Mouse (Mus musculus) hematopoietic stem cell, adult 5-6 weeks (primary cell): ENCODE data around the gene Slc29a4. TPM values are rescaled to one million over a fixed set of nuclear protein-coding genes. Genes with fewer than 3 reads are reported as not detected.

Experiments
- ATAC-seq, 2 experiments: fragments of 125-278 bp in 1 of 2; replicated peaks in 1 of 2; 2 replicates each; pipeline ENCODE4 v1.8.0; 2016 to 2017; ENCODE audit warnings: inconsistent platforms in 2 of 2, mild to moderate bottlenecking in 2 of 2, moderate number of reproducible peaks in 2 of 2, low read depth in 1 of 2, moderate TSS enrichment in 1 of 2; ENCODE audit not compliant: low FRiP score in 2 of 2, poor library complexity in 2 of 2, severe bottlenecking in 2 of 2, insufficient read depth in 1 of 2, low TSS enrichment in 1 of 2
- total RNA-seq: library from RNA; stranded (forward); fragments of 172-1452, 232-1000 nt; gene quantifications from 2 replicates; pipeline ENCODE4 v1.2.3, GENCODE M21; 2017

Gene Slc29a4
- total RNA-seq, 1 experiment from 2014 or later, result not detected

DNA sequence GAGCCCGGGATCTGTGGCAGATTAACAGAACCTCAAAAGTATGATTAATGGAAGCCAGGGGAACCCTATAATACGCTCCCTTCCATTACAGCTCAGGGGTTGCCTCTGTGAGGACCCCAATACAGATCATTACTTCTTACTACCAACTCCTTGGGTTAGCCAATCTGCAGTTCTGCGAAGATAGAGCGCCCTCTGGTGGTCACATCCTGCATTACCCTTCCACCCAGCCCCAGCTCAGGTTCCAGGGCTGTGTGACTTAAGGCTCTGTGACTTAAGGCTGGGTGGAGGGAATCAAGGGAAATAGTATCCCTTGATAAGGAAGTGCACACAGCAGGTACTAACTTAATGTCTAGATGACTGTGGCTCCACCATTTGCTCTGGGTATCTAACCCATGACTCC, 25.7 kb downstream of the Slc29a4 start:
- ATAC-seq, result peak; percentile 61 to 73; a peak in 3 of 4 replicates

DNA sequence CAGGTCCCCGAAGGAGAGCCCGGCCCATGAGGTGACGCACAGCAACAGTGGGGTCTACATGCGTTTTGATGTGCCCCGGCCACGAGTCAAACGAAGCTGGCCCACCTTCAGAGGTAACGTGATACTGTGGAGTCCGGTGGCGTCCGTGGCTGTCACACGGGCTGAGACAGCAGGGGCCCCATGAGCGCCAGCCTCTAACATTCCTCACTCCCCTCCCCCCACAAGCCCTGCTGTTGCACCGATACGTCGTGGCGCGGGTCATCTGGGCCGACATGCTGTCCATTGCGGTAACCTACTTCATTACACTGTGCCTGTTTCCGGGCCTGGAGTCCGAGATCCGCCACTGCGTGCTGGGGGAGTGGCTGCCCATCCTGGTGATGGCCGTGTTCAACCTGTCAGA, 26.2 kb downstream of the Slc29a4 start:
- ATAC-seq, result 0 out of 4 replicates have a peak, but pooled peaks of 1 of the 2 experiments have one; percentile 6

DNA sequence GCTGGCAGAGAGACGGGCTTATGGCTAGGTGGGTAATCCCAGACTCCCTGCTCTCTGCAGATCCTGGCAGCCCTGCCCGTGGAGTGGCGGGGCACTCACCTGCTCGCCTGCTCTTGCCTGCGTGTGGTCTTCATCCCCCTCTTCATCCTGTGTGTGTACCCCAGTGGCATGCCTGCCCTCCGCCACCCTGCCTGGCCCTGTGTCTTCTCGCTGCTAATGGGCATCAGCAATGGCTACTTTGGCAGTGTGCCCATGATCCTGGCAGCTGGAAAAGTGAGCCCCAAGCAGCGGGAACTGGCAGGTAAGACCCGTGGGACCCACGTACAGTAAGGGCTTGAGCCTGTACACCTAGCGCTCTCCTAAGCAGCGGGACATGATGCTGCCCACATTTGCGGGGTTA, 27.6 kb downstream of the Slc29a4 start:
- ATAC-seq, result no peak

DNA sequence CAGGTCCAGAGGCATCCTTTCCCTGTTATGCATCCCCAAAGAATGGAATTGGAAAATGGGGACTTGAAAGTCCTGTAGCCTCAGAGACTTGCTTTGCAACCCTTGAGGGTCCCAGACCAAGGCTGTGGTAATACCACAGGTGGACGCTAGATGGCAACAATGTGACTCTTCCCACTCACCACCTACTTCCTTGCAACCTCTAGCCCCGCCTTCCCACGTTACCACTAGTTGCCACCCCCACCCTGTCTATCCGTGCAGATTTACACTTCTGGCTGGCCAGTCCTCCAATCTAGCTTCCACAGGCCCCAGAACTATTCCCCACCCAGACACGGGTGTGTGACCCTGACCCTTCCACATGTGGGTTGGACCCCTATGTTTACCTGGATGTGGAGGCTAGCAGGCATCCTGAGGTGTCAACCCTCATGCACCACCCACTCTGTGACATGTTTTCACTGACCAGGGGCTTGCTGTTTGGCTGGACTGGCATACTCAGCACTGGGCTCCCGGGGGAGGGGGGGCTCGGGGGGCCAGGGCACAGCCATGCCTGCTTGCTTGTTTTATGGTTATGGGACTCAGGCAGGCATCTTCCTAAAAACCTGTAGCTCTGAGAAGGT, 31.3 kb downstream of the Slc29a4 start:
- peak; percentile 73 to 89 for ATAC-seq

DNA sequence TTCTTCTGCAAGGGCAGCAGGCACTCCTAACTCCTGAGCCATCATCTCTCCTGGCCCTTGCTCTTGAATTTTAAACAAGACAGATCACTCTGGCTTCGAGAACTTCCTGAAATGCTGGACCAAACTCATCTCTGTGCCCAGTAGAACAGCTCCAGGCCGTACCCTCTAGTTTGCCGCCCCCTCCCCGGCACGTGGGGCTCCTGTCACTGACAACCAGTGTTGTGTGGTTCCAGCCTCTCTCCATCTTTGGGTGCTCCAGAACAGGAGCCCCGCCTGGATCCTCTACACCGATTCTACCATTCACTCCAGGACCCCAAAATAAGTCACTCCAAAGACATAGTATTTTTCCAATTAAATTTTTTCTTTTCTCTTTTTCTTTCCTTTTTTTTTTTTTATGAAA, 32.0 kb downstream of the Slc29a4 start:
- ATAC-seq, result no peak

DNA sequence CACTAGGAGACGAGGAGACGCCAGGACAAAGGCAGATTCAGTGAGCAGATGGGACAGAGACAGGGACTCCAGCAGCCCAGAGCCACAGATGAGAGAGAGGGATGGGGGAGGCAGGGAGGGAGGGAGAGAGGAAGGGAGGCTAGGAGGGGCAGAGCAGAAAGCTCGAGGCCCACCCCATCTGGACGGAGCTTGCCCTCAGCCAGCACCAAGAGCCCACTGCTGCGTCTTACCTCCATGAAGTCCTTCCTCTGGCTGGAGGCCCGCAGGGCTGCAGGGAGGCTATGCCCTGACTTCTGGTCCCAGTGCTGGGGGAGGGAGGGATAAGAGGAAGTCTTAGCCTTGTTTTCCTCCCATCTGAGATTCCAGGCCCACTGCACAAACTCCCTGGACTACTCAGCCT, 34.4 kb downstream of the Slc29a4 start:
- no peak for ATAC-seq

DNA sequence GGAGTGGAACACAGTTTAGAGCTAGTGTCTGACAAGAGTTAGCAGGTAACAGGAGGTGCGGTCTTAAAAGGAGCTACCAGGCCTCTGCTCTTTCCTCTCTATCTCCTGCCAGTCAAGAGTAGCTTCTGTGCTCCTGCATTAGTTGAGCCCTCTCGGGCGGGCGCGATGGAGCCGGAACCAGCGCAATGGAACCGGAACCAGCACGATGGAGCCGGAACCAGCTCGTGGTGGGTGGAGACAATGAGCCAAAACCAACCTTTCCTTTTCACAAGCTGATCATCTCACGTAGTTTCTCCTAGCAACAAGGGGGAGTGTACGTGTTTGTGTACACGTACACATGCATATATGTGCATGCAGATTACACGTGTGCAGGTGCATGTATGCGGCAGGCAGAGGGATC, 36.0 kb downstream of the Slc29a4 start:
- no peak for ATAC-seq

DNA sequence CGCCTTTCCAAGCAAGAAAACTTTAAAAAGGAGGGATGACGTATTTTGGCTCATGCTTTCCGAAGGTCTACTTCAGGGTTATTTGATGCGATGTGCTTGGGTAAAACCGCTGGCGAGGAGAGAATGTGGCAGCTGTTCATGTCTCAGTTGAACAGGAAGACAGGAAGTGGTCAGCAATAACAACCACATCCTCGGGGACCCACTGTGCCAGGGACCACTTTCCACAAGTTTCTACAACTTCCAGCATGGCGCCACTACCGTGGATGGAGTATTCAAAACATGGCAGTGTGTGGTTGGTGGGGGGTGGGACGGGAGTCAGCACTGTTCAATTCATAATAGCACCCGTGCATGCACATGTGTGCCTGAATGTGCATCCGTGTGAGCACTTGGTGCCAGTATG, 38.0 kb downstream of the Slc29a4 start:
- no peak for ATAC-seq

DNA sequence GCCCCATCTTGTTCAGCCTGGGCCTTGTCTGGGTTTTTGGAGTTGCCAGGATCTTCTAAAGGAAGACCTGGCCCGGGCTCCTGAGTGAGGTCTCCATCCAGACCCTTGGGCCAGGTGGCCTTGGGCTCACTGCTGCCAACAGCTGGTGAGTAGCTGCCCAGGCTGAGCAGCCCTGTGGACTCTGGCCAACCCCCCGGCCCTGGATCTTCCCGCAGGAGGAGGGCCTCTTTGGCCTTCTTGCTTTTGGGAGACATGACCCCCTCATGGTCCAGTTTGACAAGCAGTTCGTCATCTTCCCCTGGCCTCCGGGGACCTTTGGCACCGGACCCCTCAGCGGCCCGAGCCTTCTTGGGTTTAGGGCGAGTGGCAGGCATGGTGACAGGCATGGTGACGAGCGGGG, 39.6 kb downstream of the Slc29a4 start:
- no peak for ATAC-seq

DNA sequence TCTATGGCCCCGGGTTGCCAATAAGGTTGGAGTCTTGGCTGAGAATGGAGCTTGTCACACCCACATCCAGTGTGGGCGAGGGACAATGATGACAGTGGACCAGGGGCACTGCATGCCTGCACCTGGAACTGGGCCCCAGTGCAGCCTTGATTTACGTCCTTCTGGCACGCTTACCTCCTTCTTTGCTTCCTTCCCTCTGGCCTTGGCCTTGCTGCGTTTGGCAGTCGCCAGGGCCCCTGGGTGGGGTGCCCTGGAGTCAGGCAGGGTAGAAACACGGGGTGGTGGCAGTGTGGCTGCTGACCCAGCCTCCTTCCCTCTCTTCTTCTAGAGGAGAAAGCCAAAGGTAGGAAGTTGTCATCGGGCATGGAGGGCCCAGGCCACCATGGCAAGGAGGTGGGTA, 47.6 kb downstream of the Slc29a4 start:
- ATAC-seq, result no peak

DNA sequence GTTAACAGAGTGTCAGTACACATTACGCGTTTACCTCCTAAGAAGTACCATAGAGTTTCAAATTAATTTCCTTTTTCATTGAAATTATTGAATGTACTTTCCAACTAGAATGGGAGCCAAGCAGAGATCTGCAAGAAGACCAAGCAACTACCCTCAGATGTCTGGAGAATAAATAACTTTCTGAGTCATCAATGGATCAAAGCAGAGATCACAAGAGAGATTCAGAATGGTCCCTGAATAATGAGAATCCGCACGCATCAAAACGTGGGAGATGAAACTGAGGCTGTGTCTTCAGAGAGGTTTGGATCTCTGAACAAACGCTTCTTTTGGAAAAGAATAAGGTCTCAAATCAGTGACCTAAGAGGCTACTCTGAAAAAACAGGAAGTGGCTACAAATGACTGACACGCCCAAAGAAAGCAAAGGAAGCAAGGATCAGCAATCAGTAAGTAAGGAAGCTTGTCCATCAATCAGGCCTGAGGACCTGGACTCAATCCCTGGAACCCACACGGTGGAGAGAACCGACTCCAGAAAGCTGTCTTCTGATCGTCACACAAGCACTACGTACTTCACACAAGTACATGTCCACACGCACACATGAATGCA, 54.8 kb downstream of the Slc29a4 start:
- no peak; a peak in 1 of 4 replicates for ATAC-seq

DNA sequence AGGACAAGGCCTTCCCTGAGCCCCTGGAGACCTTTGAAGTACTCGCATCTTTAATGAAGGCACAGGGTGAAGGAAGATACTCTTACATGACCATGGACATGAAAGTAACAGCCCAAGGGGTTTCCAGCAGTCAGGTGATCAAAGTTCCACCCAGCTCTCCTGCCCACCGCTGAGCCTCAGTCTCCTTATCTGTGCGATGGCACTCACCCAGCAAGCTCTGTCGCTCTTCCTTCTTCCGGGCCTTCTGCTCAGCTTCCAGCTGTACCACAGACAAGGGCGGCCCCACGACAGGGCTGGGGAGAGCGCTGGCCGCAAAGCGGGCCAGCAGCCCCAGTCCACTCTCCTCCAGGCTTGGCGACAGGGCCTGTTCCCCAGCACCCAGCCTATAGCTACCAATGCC, 57.9 kb downstream of the Slc29a4 start:
- no peak for ATAC-seq

DNA sequence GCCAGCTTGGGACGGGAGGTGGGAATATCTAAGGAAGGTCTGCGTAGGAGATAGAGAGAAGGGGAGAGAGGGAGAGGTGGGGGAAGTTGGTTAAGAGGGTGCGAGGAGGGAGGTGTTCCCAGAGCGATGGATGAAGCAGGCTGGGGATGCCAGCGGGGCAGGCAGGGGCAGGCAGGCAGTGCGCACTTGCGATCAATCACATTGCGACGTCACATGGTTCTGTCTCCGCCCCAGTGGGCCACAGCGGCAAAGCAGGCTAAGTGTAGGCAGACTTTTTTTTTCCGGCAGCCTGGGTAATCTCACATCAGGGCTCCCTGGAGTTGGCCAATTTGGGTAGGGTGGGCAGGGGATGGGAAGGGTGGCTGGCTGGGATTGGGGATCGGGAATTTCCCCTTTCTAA, 59.9 kb downstream of the Slc29a4 start:
- no peak for ATAC-seq

DNA sequence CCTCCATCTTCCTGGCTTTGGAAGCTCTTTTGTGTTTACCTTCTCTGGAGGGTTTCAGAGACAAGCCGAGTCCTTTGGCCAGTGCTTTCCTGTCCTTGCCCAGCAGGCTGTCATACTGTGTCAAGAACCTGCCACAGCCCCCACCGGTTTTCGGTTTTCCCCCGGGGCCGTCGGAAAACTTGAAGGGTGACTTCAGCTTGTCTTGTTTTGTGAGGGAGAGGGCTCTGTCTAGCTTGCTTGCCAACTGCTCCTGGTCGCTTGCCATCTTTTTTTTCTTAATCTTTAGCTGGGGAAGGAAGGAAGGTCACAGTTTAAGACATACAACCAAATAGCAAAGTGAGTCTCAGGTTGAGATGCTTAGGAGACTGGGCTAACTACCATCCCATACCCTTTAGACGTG, 67.5 kb downstream of the Slc29a4 start:
- no peak for ATAC-seq

DNA sequence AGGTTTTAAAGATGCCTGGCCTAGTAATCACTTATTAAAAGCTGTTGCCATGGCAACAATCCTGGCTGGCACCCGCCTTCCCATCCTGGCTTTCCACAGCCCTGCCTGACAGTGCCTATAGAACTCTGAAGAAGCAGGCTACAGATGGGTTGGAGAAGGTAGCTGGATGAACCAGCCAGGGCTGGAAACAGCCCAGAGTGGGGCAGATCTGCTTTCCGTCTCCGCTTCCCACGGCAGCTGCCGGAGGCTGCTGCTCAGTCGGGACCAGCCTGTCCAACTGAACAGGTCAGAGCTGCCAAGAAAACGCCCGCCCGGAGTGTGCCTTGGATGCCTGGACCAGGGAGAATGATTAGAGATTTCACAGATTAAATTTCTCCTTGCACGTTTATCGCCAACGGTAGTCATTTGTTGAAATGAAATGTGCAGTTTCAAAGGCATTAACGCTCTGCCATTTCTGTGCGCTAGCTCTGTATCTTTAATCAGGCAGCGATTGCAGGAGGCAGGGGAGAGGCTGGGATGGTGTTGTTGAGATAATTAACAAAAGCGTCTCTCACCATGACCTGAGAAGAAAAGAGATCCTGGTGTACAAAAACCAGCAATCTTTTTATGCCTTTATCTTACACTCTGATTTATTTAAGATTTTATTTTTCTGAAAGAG, 69.1 kb downstream of the Slc29a4 start:
- no peak for ATAC-seq

DNA sequence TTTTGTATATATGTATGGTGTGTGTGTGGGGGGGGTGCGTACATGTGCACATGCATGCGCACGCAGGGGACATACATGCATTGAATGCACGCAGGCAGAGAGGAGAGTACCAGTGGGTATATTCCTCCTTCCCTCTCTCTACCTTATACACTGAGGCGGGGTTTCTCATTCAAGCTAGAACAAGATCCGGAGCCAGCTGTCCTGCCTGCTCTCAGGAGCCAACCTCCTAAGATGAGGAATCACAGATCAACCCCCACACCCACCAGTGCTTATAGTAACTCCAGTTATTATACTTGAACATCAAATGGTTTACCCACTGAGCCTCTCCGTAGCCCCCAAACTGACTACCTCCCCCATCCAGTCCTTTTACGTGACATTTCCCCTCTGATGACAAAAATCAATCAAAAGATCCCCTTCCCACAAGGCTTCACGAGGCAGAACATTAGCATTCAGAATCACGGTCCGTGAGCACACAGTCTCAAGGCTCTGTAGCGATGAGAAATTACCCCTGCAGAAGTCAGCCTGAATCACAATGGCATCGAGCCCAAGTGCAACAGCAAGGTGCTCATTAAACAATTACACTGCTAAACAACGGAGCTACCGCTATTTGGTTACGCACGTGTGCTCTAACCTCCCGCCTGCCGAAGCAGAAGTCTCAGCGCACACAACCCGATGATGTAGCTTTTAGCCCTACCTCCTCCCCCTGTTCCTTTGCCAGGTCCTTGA, 69.9 kb downstream of the Slc29a4 start:
- no peak for ATAC-seq

DNA sequence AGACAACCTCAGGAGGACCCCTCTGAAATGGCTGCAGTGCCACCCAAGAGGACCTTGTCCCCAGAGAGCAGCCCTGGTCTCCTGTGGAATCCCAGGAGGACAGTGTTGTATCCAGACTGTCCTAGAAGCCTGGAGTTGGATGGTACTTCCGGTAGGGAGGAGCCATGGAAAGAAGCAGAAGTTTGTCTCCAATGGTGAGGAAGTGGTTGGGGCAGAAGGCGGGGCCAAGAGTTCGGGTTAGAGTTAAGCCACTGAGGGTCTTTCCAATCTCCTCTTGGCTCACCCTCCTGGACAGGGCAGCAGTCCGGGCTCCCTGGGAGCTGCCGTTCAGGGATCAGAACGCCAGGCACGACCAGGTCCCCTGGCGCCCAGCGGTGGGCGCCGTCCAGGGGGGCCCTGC, 72.0 kb downstream of the Slc29a4 start:
- peak in 1 of 2 experiments; percentile 5; a peak in 1 of 4 replicates for ATAC-seq

DNA sequence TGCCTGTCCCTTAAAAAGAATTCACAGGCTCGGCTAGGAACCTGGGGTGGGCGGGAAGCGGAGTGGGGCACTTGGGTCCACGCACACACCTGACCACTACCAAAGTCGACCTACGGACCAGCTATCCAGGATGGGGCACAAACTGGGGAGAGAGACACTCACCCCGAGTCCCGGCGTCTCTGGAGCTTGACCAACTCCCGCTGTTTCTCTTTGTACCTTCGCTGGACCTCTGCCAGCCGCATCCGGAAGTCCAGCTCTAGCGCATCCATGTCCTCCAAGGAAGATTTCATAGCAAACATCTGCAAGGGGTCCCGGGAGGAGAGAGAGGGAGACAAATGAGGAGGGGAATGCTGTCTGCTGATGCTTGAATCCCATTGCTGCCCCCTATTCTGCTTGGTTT, 72.6 kb downstream of the Slc29a4 start:
- no peak for ATAC-seq
